Mouse (Mus musculus): ENCODE measurements at regions not wholly inside any gene's neighbourhood (a gene's known extent, or its start where the extent isn't known, plus 50 kb on each side); places are given as distances from the start of the nearest gene placed in this dataset.

DNA sequence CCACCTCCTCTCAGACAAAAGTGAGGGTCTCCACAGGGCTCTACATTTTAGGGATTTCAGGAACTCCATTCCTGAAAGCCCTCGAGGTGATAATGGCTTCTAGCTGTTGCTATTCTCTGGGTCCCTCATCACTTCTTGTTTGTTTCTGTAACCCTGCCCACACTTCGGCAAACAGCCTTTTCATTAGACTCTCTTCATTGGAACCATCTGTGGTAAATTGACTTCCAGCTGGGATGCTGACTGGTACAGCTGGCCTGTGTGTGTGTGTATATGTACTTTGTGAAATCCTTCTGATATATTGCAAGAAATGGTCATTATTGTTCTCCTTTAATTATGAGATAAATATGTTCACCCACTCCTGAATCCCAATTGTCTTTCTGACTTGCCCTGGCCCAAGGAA, 50.3 kb downstream of the Gm10192 start:
- Histone ChIP-seq H3K9ac (ENCODE audit: low read depth, low read length) (no peak overlapping the region), H3K4me3 (ENCODE audit: low read length) (no peak overlapping the region), H3K4me1 (ENCODE audit: control insufficient read depth, insufficient read depth, low read length) (no peaks in the 10 kb centered on the region), H3K36me3 (ENCODE audit: control insufficient read depth, insufficient read depth, low read length) (no peaks in the 10 kb centered on the region), H3K9me3 (ENCODE audit: control insufficient read depth, low read length) (no peaks in the 10 kb centered on the region), H3K4me2 (ENCODE audit: low read depth, low read length) (no peak overlapping the region), H3K27me3 (replicated peaks; ENCODE audit: control insufficient read depth, insufficient read depth, low read length) (no peaks in the 10 kb centered on the region), H3K27ac (ENCODE audit: low read length) (no peak overlapping the region)
- WGBS: 38% methylated on average over 2 of the region's 2 CpGs
- no peak for ATAC-seq

DNA sequence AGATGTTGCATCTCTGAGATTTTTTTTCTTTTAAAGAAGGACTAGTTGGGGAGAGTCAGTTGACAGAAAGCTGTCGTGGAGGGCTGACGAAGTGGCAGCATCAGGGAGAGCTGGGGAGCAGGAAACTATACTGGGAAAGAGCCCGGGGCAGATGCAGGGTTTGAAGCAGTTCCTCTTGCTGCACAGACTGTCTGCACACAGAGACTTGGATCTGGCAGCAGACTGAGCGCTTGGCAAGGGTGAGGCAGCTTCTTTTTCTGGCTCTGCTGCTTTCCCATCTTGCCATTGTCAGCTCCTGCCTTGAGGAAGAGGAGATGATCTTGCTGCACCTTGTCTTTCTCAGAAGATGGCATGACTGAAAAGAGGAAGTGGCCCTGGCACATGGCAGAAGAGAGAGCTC, 55.2 kb downstream of the Gm10192 start:
- ATAC-seq: no peak
- WGBS: 64% methylated on average over 4 of the region's 4 CpGs
- Histone ChIP-seq H3K36me3 (ENCODE audit: control insufficient read depth, insufficient read depth, low read length) (no peaks in the 10 kb centered on the region), H3K4me1 (ENCODE audit: control insufficient read depth, insufficient read depth, low read length) (no peaks in the 10 kb centered on the region), H3K4me2 (ENCODE audit: low read depth, low read length) (no peak overlapping the region), H3K27me3 (replicated peaks; ENCODE audit: control insufficient read depth, insufficient read depth, low read length) (no peaks in the 10 kb centered on the region), H3K9ac (ENCODE audit: low read depth, low read length) (no peak overlapping the region), H3K9me3 (ENCODE audit: control insufficient read depth, low read length) (no peaks in the 10 kb centered on the region), H3K4me3 (ENCODE audit: low read length) (no peak overlapping the region), H3K27ac (ENCODE audit: low read length) (no peak overlapping the region)

DNA sequence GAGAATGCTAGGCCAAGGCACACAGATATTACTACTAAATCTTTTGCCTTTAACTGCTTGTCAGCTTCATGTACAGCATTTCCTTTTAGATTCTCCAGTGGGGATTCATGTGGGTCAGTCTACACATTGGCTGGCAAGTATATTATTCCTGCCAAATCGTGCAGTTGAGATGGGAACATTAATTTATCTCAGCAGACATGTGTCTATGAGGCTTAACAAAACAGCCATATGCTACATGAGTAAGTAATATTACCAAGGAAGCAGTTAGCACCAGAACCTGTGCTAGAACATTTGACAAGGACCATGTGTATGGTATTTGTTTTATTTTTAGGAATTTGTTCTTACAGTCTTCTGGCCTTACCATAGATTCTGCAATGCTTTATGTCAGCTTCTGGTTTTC, 59.1 kb downstream of the Gm10192 start:
- Histone ChIP-seq H3K9ac (ENCODE audit: low read depth, low read length) (no peak overlapping the region), H3K4me3 (ENCODE audit: low read length) (no peak overlapping the region), H3K9me3 (ENCODE audit: control insufficient read depth, low read length) (no peaks in the 10 kb centered on the region), H3K27me3 (replicated peaks; ENCODE audit: control insufficient read depth, insufficient read depth, low read length) (no peaks in the 10 kb centered on the region), H3K4me1 (ENCODE audit: control insufficient read depth, insufficient read depth, low read length) (no peaks in the 10 kb centered on the region), H3K36me3 (ENCODE audit: control insufficient read depth, insufficient read depth, low read length) (no peaks in the 10 kb centered on the region), H3K4me2 (ENCODE audit: low read depth, low read length) (no peak overlapping the region), H3K27ac (ENCODE audit: low read length) (no peak overlapping the region)
- no peak for ATAC-seq
- 43% methylated on average over 1 of the region's 1 CpGs for WGBS

DNA sequence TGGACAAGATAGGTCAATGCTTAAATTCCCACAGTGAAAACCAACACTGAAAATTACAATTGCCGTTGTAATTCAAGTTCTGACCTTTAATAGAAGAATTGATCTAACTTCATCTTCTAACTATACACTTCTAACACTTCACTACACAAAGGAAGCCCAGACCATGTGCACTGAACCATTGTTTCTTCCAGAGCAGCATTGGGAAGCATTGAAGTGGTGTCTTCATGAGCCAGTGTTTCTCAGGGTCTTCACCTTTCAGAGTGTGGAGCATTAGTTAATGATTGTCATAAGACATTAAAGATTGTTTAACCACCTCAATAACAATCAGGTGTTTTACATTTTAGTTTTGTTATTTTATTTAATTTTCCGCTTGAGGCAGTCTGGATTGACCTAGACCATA, 61.0 kb downstream of the Gm10192 start:
- no peaks in the 10 kb centered on the region for H3K4me1 ChIP-seq (ENCODE audit: control insufficient read depth, insufficient read depth, low read length)
- H3K4me3 ChIP-seq (ENCODE audit: low read length): no peak overlapping the region
- no peak overlapping the region for H3K9ac ChIP-seq (ENCODE audit: low read depth, low read length)
- no peaks in the 10 kb centered on the region for H3K36me3 ChIP-seq (ENCODE audit: control insufficient read depth, insufficient read depth, low read length)
- H3K9me3 ChIP-seq (ENCODE audit: control insufficient read depth, low read length): no peaks in the 10 kb centered on the region
- ATAC-seq: no peak
- H3K27me3 ChIP-seq (replicated peaks; ENCODE audit: control insufficient read depth, insufficient read depth, low read length): no peaks in the 10 kb centered on the region
- H3K4me2 ChIP-seq (ENCODE audit: low read depth, low read length): no peak overlapping the region
- H3K27ac ChIP-seq (ENCODE audit: low read length): no peak overlapping the region
- 82% methylated on average over 2 of the region's 2 CpGs for WGBS

DNA sequence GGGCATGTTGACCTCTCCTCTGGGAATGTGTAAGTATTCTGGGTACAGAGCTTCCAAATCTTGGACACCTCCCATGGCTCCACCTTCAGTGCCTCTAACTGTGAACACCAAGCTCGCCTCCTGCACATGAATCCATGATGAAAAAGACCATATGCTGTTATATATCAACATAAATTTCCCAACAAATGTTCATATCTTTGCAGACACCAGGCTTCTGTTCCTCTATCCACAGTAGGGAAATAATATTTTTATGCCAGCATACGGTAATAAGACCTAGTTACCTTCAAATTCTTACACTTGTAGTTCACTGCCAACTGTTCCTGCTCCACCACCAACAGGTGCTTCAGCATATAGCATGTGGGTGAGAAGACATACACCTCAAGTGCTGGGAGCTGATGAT, 63.5 kb downstream of the Gm10192 start:
- Histone ChIP-seq H3K27me3 (replicated peaks; ENCODE audit: control insufficient read depth, insufficient read depth, low read length) (no peaks in the 10 kb centered on the region), H3K27ac (ENCODE audit: low read length) (no peak overlapping the region), H3K4me1 (ENCODE audit: control insufficient read depth, insufficient read depth, low read length) (no peaks in the 10 kb centered on the region), H3K9ac (ENCODE audit: low read depth, low read length) (no peak overlapping the region), H3K9me3 (ENCODE audit: control insufficient read depth, low read length) (no peaks in the 10 kb centered on the region), H3K36me3 (ENCODE audit: control insufficient read depth, insufficient read depth, low read length) (no peaks in the 10 kb centered on the region), H3K4me3 (ENCODE audit: low read length) (no peak overlapping the region), H3K4me2 (ENCODE audit: low read depth, low read length) (no peak overlapping the region)
- WGBS: 62% methylated on average over 2 of the region's 2 CpGs
- no peak for ATAC-seq

DNA sequence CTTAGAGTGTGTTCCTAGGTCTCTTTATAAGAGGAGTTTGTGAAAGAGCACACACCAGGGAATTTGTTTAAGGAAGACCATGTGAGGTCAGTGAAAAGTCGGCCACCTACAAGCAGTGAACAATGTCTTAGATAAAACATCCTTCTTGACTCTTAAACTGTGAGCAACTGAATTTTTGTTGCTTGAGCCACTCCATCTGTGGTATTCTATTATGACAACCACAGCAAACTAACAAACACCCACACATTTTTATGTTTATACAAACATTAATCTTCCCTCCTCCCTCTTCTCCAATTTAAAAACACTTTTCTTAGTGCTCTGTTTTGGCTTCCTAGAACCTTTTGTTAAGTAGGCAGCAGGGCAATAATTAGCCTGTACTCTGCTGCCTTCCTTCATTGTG, 66.0 kb downstream of the Gm10192 start:
- Histone ChIP-seq H3K27me3 (replicated peaks; ENCODE audit: control insufficient read depth, insufficient read depth, low read length) (no peaks in the 10 kb centered on the region), H3K4me1 (ENCODE audit: control insufficient read depth, insufficient read depth, low read length) (no peaks in the 10 kb centered on the region), H3K4me2 (ENCODE audit: low read depth, low read length) (no peak overlapping the region), H3K9ac (ENCODE audit: low read depth, low read length) (no peak overlapping the region), H3K9me3 (ENCODE audit: control insufficient read depth, low read length) (no peaks in the 10 kb centered on the region), H3K27ac (ENCODE audit: low read length) (no peak overlapping the region), H3K36me3 (ENCODE audit: control insufficient read depth, insufficient read depth, low read length) (no peaks in the 10 kb centered on the region), H3K4me3 (ENCODE audit: low read length) (no peak overlapping the region)
- no peak for ATAC-seq
- 41% methylated on average over 1 of the region's 1 CpGs for WGBS

DNA sequence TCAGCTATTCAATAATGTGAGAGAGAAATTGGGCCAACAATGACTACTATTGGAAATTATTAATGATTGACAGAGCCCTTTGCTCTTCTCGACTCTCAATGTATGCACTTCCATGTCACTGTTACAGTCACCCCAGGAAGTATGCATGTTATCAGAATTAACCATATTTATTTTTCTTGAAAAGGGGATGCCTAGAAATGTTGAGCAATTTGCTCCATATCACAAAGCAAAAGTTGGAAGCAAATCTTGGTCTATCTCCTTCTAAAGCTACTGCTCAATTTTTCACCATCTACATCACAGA, 80.3 kb downstream of the Gm10192 start:
- no peaks in the 10 kb centered on the region for H3K4me1 ChIP-seq (ENCODE audit: control insufficient read depth, insufficient read depth, low read length)
- no peak overlapping the region for H3K4me2 ChIP-seq (ENCODE audit: low read depth, low read length)
- H3K4me3 ChIP-seq (ENCODE audit: low read length): no peak overlapping the region
- no peaks in the 10 kb centered on the region for H3K27me3 ChIP-seq (replicated peaks; ENCODE audit: control insufficient read depth, insufficient read depth, low read length)
- H3K36me3 ChIP-seq (ENCODE audit: control insufficient read depth, insufficient read depth, low read length): no peaks in the 10 kb centered on the region
- H3K9ac ChIP-seq (ENCODE audit: low read depth, low read length): no peak overlapping the region
- H3K9me3 ChIP-seq (ENCODE audit: control insufficient read depth, low read length): no peaks in the 10 kb centered on the region
- ATAC-seq: peak; percentile 80
- H3K27ac ChIP-seq (ENCODE audit: low read length): no peak overlapping the region
- WGBS: 54% methylated on average over 1 of the region's 1 CpGs

DNA sequence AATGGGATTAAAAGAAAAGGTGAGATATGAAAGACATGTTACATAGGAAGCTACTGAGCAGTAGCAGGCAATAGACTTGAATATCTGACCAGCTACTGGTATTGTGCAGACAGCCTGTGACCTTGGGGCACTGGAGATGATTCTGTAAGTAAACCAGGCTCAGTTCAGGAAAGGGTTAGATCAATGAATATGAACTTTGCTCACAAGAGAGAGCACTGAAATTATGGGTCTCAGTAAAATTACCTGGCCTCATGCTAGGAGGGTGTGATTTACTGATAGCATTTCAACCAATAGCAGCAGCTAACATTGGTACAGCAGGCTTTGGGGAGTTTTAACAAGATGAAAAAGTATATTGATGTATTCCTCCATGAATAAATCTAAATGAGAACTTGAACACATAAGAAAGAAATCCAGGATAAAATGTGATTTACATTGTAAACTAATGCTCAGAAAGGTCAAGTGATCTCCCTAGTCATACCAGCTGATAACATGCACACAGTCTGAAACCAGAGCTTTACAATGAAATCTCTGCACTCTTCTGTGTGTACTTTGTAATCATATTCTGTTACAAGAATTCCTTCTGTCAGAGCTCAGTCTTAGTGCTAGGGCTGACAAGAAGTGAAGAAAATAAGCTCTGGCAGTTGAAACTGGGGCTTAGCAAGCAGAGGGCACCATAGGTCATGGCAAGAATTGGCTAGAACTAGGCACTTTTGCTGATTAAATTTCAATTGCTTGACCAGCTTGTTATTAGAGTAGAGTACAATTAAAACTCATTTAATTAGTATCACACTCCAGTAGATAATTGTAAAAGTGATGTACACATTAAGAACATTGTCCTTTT, 80.8 kb downstream of the Gm10192 start:
- no peaks in the 10 kb centered on the region for H3K4me1 ChIP-seq (ENCODE audit: control insufficient read depth, insufficient read depth, low read length)
- H3K9ac ChIP-seq (ENCODE audit: low read depth, low read length): no peak overlapping the region
- 0 out of 2 replicates have a peak overlapping the region, but pooled peaks have one; percentile 27 for H3K27ac ChIP-seq (ENCODE audit: low read length)
- no peak overlapping the region for H3K4me2 ChIP-seq (ENCODE audit: low read depth, low read length)
- H3K9me3 ChIP-seq (ENCODE audit: control insufficient read depth, low read length): no peaks in the 10 kb centered on the region
- no peak overlapping the region for H3K4me3 ChIP-seq (ENCODE audit: low read length)
- ATAC-seq: peak; percentile 90
- no peaks in the 10 kb centered on the region for H3K27me3 ChIP-seq (replicated peaks; ENCODE audit: control insufficient read depth, insufficient read depth, low read length)
- H3K36me3 ChIP-seq (ENCODE audit: control insufficient read depth, insufficient read depth, low read length): no peaks in the 10 kb centered on the region

DNA sequence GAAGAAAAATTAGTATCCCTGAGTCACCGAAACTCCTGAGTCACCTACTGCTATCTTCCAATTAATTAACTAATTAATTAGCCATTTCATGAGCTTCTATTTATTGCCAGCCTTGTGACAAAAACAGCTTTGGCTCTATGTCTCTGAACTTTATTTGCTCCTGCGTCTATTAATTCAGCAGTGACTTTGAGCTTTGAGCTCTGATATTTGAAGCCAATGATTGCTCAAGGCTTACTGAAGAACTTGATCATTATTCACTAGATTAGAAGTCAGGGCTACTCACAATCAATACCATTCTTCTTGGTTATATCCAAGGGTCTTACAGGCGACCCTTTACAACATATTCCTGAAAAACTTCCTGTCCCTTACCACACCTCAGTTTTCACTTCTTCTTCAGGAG, 83.2 kb downstream of the Gm10192 start:
- H3K9ac ChIP-seq (ENCODE audit: low read depth, low read length): no peak overlapping the region
- H3K9me3 ChIP-seq (ENCODE audit: control insufficient read depth, low read length): no peaks in the 10 kb centered on the region
- H3K36me3 ChIP-seq (ENCODE audit: control insufficient read depth, insufficient read depth, low read length): no peaks in the 10 kb centered on the region
- H3K27me3 ChIP-seq (replicated peaks; ENCODE audit: control insufficient read depth, insufficient read depth, low read length): no peaks in the 10 kb centered on the region
- H3K4me1 ChIP-seq (ENCODE audit: control insufficient read depth, insufficient read depth, low read length): no peaks in the 10 kb centered on the region
- H3K4me2 ChIP-seq (ENCODE audit: low read depth, low read length): no peak overlapping the region
- no peak for ATAC-seq
- H3K27ac ChIP-seq (ENCODE audit: low read length): no peak overlapping the region
- WGBS: 74% methylated on average over 3 of the region's 3 CpGs
- H3K4me3 ChIP-seq (ENCODE audit: low read length): no peak overlapping the region

DNA sequence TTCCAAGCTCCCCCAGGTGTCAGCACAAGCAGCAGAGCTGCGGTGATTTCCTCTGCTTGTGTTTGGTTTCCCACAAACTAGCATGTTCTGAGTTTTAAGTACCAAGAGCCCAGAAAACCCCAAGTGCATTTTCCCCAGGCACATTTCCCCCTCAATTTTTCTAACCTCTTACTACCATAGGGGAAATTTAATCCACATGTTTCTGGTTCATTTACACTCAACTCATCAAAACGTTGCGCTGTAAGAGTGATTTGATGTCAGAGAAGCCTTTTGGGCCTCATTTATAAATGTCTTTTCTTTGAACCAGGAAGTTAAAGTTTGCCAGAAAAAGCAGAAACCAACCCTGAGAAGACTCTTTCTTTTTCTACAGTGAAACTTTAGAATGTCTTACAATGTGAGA, 89.4 kb downstream of the Gm10192 start:
- H3K4me3 ChIP-seq (ENCODE audit: low read length): no peak overlapping the region
- H3K27ac ChIP-seq (ENCODE audit: low read length): no peak overlapping the region
- ATAC-seq: no peak
- H3K9me3 ChIP-seq (ENCODE audit: control insufficient read depth, low read length): no peaks in the 10 kb centered on the region
- H3K9ac ChIP-seq (ENCODE audit: low read depth, low read length): no peak overlapping the region
- no peaks in the 10 kb centered on the region for H3K36me3 ChIP-seq (ENCODE audit: control insufficient read depth, insufficient read depth, low read length)
- H3K4me2 ChIP-seq (ENCODE audit: low read depth, low read length): no peak overlapping the region
- 73% methylated on average over 3 of the region's 3 CpGs for WGBS
- H3K4me1 ChIP-seq (ENCODE audit: control insufficient read depth, insufficient read depth, low read length): no peaks in the 10 kb centered on the region
- no peaks in the 10 kb centered on the region for H3K27me3 ChIP-seq (replicated peaks; ENCODE audit: control insufficient read depth, insufficient read depth, low read length)
